Mouse (Mus musculus) erythroid progenitor cell, adult 5-6 weeks (primary cell): ENCODE measurements around the gene Grtp1. TPM values are rescaled to one million over a fixed set of nuclear protein-coding genes. Genes with fewer than 3 reads are reported as not detected.

Experiments used
- ATAC-seq: replicated peaks from 2 replicates; pipeline ENCODE4 v1.8.0; 2016; ENCODE audit warnings: moderate number of reproducible peaks, mild to moderate bottlenecking, moderate TSS enrichment, inconsistent platforms; ENCODE audit not compliant: poor library complexity, low FRiP score, severe bottlenecking
- total RNA-seq, 2 experiments: library from RNA; stranded (forward) in 1 of 2; stranded (reverse) in 1 of 2; fragments of 150-400 nt in 1 of 2; fragments of 186-747, 209-891 nt in 1 of 2; gene quantifications; 2 replicates each; pipeline versions ENCODE4 v1.2.3 to v1.2.4; 2015 to 2017; ENCODE audit warnings: low replicate concordance in 2 of 2

Grtp1 gene
- total RNA-seq, 2 experiments from 2014 or later, result 3.5 to 6.3 TPM

- no peak for ATAC-seq
Measured at GRCm38 (mm10) chr8:13206290-13206689, 5.9 kb upstream of the Grtp1 start.

DNA sequence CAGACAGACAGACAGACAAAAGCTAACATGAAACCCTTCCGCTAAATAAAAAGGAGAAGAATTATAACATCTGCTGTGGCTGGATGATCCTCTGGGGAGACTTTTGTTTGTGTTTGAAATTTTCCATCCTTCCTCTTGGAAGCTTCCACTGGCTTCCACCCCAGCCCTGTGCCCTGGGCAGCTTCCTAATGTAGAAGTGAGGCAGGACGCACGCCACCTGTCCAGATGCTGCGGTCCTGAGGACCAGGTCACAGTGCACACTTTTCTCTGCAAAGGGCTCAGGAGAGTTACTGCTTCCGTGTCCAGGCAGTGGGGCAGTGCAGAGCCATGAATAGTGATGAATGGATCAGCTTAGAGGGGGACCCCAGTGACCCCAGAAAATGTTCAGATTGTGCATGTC, 4.9 kb upstream of the Grtp1 start:
- no peak for ATAC-seq

- ATAC-seq, result peak; percentile 65
Measured at GRCm38 (mm10) chr8:13204371-13205140, 4.1 kb upstream of the Grtp1 start.

DNA sequence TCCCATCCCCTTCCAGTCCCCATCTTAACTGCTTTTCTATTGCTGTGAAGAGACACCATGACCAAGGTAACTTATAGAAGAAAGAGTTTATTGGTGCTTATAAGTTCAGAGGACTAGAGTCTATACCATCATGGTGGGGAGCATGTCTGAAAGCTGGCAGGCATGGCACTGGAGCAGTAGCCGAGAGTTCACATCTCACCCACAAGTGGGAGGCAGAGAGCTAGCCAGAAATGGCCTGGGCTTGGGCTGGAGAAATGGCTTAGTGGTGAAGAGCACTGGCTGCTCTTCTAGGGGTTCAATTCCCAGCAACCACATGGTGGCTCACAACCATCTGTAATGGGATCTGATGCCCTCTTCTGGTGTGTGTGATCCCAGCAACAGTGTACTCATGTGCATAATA, 3.1 kb upstream of the Grtp1 start:
- ATAC-seq, result peak; percentile 56

GRCm38 (mm10) chr8:13202806-13203205, 2.4 kb upstream of the Grtp1 start:
- ATAC-seq, result peak; percentile 76

- ATAC-seq, result no peak
Measured at GRCm38 (mm10) chr8:13202041-13202440, 1.6 kb upstream of the Grtp1 start.

GRCm38 (mm10) chr8:13201013-13201334, 554 bp upstream of the Grtp1 start:
- ATAC-seq, result no peak

- no peak for ATAC-seq
Measured at GRCm38 (mm10) chr8:13199385-13200061, 897 bp downstream of the Grtp1 start.

DNA sequence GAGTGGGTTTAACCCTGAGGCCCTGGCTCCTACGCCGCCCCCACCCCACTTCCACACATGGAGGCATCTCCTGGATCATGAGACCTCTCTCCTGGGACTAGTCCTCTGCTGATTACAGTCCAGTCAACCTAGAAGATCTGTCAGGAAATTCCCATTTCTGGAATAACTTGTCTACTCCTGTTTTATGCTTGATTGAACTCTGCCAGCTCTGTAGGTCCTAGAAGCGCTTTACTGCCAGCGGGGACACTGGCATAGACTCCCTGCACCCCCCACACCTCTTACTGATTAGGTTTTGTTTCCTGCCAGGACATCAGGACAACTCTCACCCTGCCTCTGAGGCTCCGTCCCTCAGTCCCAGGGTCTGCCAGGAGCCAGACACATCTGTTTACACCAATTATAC, 2.9 kb downstream of the Grtp1 start:
- ATAC-seq, result no peak

DNA sequence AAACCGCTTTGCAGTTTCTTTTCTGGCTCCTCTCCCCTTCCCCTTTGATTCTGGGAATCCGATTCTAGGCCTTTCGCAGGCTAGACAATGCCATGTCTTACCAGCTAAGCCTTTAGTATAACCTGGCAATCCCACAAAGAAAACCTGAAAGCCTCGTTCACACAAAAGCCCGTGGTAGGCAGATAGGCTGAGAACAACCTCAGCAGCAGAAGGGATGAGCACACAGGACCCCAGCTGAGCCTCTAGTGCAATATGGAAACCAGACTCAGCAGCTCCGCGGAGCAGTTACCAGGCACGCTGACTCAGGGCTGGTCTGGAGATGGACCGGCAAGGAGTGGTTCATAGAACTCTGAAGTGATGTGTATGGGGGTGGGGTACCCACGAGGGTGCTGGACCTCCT, 5.6 kb downstream of the Grtp1 start:
- ATAC-seq, result no peak

GRCm38 (mm10) chr8:13190235-13190634, 10.2 kb downstream of the Grtp1 start:
- ATAC-seq, result no peak

DNA sequence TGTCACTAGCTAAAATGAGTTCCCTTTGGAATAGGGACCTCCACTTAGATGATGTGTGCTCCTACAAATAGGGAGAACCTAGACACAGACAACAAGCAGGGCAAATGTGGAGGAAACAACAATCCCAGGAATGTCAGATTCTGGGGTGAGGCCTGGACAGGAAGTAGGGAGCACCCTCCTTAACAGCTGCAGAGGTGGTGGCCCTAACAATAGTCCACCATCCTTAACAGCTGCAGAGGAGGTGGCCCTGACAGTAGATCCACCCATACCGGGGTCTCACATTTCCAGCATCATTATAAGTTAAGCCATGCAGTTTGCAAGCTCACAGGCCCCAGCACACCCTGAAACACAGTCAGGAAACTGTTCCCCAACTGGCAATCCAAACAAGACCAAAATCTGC, 11.6 kb downstream of the Grtp1 start:
- no peak for ATAC-seq

DNA sequence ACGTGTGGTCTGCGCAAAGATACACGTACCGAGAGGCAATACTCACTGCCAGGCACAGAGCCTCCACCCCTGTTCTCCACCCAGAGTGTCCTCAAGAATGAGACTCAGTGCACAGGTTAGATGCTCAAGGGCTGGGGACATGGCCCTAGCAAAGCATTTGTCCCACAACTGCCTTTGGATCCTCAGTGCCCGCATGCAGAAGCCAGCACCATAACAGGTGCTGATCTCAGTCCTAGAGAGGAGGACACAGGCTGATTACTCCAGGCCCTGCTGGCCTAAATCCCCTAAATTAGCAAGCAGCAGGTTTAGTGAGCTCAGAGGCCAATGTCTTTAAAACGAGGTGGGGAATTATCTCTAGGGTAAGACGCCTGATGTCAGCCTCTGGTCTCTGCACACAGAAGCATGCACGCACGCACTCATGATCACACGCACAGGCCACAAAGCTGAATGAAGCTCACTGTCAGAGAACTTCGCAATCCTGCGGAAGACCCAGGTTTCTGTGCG, 12.3 kb downstream of the Grtp1 start:
- ATAC-seq, result no peak

DNA sequence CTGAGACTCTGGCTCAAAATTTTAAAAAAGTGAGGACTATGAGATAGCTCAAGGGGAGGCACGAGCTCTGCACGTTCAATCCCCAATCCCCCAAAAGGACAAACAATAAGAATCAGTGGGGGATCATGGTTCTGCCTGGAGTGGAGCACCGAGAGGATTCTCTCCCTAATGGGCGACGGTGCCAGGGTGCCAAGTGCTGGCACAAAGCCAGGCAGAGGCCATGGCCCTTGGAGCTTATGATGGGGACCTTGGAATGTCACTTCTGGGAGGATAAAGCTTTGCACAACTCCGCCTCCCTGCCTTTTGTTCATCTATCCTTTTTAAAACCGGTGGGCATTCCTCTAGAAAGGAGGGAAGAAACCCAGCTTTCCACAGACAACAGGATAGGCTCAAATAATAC, 12.8 kb downstream of the Grtp1 start:
- no peak for ATAC-seq

DNA sequence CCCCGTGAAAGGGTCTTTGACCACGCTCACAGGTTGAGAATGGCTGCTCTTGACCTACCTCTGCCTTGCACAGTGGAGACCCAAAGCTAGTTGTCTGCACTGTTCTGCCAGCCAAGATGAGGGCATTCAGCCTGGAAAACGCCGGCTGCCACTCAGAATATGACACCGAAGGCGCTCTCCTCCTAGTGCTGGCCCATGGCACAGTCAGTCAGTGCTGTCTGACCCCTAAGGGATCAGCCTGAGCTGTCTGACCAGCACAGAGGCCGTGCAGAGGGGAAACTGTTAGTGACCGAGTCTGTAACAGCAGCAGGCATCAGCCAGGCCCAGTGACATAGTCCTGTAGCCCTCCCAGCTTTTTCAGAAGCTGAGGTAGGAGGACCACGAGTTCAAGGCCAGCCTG, 13.2 kb downstream of the Grtp1 start:
- ATAC-seq, result no peak

- ATAC-seq, result no peak
Measured at GRCm38 (mm10) chr8:13186819-13187218, 13.6 kb downstream of the Grtp1 start.

- no peak for ATAC-seq
Measured at GRCm38 (mm10) chr8:13181691-13181976, 18.8 kb downstream of the Grtp1 start.

DNA sequence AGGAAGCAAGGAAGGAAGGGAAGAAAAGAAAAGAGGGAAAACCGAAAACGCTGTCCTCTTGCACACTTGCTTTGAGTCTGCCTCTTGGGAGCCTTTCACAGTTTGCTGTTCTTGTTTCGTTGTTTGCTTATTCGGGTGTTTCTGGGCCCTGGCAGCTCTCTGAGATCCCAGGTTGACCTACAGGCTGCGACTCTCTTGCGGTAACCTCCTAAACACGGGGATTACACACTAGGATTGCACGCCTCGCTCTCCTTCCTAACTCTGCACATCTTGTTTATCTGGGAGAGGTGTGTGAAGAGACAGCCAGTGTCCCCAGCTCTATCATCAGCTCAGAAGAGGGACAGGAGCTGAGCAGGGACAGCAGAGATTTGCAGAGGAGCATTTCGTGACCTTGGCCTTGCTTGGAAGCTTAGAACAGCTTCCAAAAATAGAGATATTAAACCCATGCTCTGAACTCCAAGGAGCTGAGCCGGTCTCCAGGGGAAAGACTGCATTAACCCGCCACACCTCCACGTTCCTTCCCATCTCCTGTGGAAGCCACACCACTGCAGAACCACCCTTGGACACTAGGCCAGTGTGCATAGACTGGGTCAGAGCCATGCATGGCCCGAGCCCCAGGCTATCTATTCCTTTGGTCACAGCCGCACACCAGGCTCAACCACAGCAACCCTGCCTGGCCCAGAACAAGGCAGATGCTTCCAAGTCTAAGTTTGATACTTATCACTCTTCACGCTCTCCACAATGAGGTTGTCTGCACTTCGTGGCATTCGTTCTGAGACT, 19.3 kb downstream of the Grtp1 start:
- ATAC-seq, result no peak

GRCm38 (mm10) chr8:13180408-13180807, 20.0 kb downstream of the Grtp1 start:
- no peak for ATAC-seq

DNA sequence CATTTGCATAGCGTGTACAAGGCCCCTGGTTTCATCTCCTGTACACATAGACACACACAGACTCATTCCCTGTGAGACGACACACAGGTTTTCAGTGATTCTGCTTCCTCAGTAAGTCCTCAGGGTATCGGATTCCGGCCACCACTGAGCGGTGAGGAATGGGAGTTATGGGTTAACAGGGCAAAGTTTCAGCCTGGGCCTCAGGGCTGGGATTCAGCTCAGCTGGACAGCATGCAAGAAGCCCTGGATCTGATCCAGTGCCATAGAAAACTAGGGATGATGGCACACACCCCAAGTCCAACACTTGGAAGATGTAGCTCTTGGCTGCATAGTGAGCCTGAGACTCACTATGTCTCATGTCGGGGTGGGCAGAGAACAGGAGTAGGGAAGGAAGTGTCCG, 20.5 kb downstream of the Grtp1 start:
- ATAC-seq, result no peak

GRCm38 (mm10) chr8:13179482-13179881, 20.9 kb downstream of the Grtp1 start:
- no peak for ATAC-seq
